In genomic region chr10:114762125-114762524, GRCm38 (mm10) we compare ENCODE assay signal across 34 mouse cellular contexts. TPM values are rescaled to one million over a fixed set of nuclear protein-coding genes. Genes with fewer than 3 reads are reported as not detected.
"Had no signal": no experiment of that assay in that cellular context is flagged by ENCODE, and none has a peak within 500 bp of the region (broad histone marks: within the 10 kb centered on the region; RNA-seq: fewer than 3 reads in every experiment).

No protein-coding gene starts in this region.

- H3K27me3 ChIP-seq: limb, embryonic 12.5 days; limb, embryonic 13.5 days; limb, embryonic 15.5 days; liver, embryonic 12.5 days; liver, embryonic 13.5 days; liver, embryonic 15.5 days; lung, embryonic 15.5 days; megakaryocyte, embryonic 14.5 days; midbrain, embryonic 13.5 days; neural tube, embryonic 12.5 days had no signal

- H3K4me3 ChIP-seq: left cerebral cortex, adult 2 months; limb, embryonic 10.5 days; limb, embryonic 12.5 days; limb, embryonic 13.5 days; limb, embryonic 15.5 days; liver, embryonic 12.5 days; liver, embryonic 13.5 days; liver, embryonic 15.5 days; lung, embryonic 15.5 days; megakaryocyte, embryonic 14.5 days; midbrain, embryonic 10.5 days; midbrain, embryonic 13.5 days; myocyte; neural tube, embryonic 12.5 days had no signal

- H3K9ac ChIP-seq: limb, embryonic 12.5 days; limb, embryonic 13.5 days; limb, embryonic 15.5 days; liver, embryonic 12.5 days; liver, embryonic 13.5 days; liver, embryonic 14.5 days; liver, embryonic 15.5 days; liver, postnatal 0 days; lung, embryonic 14.5 days; lung, embryonic 15.5 days; midbrain, embryonic 13.5 days; neural tube, embryonic 12.5 days had no signal

- H3K4me1 ChIP-seq: limb, embryonic 10.5 days; limb, embryonic 12.5 days; limb, embryonic 13.5 days; limb, embryonic 15.5 days; liver, embryonic 12.5 days; liver, embryonic 13.5 days; liver, embryonic 15.5 days; lung, embryonic 15.5 days; megakaryocyte, embryonic 14.5 days; midbrain, embryonic 10.5 days; midbrain, embryonic 13.5 days; neural tube, embryonic 12.5 days had no signal

- ATAC-seq: liver, embryonic 12.5 days; liver, postnatal 0 days; lung, postnatal 0 days; midbrain, embryonic 13.5 days; midbrain, embryonic 16.5 days had no signal

- H3K27ac ChIP-seq: left cerebral cortex, adult 2 months; limb, embryonic 10.5 days; limb, embryonic 12.5 days; limb, embryonic 13.5 days; limb, embryonic 15.5 days; liver, embryonic 12.5 days; liver, embryonic 13.5 days; liver, embryonic 14.5 days; liver, embryonic 15.5 days; lung, embryonic 15.5 days; macrophage; midbrain, embryonic 10.5 days; midbrain, embryonic 13.5 days; neural tube, embryonic 12.5 days had no signal

- H3K9me3 ChIP-seq: limb, embryonic 10.5 days; limb, embryonic 12.5 days; limb, embryonic 13.5 days; limb, embryonic 15.5 days; liver, embryonic 12.5 days; liver, embryonic 13.5 days; liver, embryonic 15.5 days; lung, embryonic 15.5 days; midbrain, embryonic 10.5 days; midbrain, embryonic 13.5 days; neural tube, embryonic 12.5 days had no signal

- H3K36me3 ChIP-seq: limb, embryonic 10.5 days; limb, embryonic 12.5 days; limb, embryonic 13.5 days; limb, embryonic 15.5 days; liver, embryonic 12.5 days; liver, embryonic 13.5 days; liver, embryonic 15.5 days; lung, embryonic 15.5 days; midbrain, embryonic 10.5 days; midbrain, embryonic 13.5 days; neural tube, embryonic 12.5 days had no signal

- H3K4me2 ChIP-seq: limb, embryonic 12.5 days; limb, embryonic 13.5 days; limb, embryonic 15.5 days; liver, embryonic 11.5 days; liver, embryonic 12.5 days; liver, embryonic 13.5 days; liver, embryonic 15.5 days; lung, embryonic 14.5 days; lung, embryonic 15.5 days; midbrain, embryonic 13.5 days; neural tube, embryonic 12.5 days had no signal

- DNase-seq: left cerebral cortex, postnatal 4 days; liver; liver, embryonic 13.5 days; liver, postnatal 0 days; lung, adult 18-20 months; lung, adult 2 months; lung, embryonic 14.5 days; lung, postnatal 10 days; lung, postnatal 14 days; lung, postnatal 36 days; lung, postnatal 4 days had no signal

RNA-seq across cellular contexts. Expression of gene Trhde, which starts 40.0 kb away (rescaled TPM):
- total RNA-seq: megakaryocyte progenitor cell, adult 5-6 weeks; megakaryocyte, adult 5-6 weeks; megakaryocyte-erythroid progenitor cell, adult 5-6 weeks; monocyte, adult 5-6 weeks had no signal
- polyA plus RNA-seq: liver, embryonic 11.5 days; liver, embryonic 12.5 days; liver, embryonic 13.5 days; liver, embryonic 15.5 days; liver, embryonic 16.5 days; liver, postnatal 0 days; lung, adult 2 months; lung, postnatal 0 days; macrophage had no signal
